Mouse (Mus musculus) stomach, embryonic 15.5 days (tissue): ENCODE data around the gene Zdhhc6. TPM values are rescaled to one million over a fixed set of nuclear protein-coding genes. Genes with fewer than 3 reads are reported as not detected.

ENCODE experiments used
- ATAC-seq: fragments of 200-750 bp; cut with Nextera tagmentation; 2 replicates; pipeline ENCODE4 v1.8.0; 2017; ENCODE audit warnings: low read depth, moderate number of reproducible peaks, moderate TSS enrichment; ENCODE audit not compliant: insufficient read depth, low FRiP score
- H3K27ac ChIP-seq: fragments of 300-500 bp; sonication (generic); 2 replicates; pipeline ENCODE4 v1.5.1; 2015; ENCODE audit warnings: mild to moderate bottlenecking, inconsistent platforms
- H3K27me3 ChIP-seq: fragments of 300-500 bp; sonication (generic); replicated peaks from 2 replicates; pipeline ENCODE4 v1.6.1; 2015; ENCODE audit warnings: inconsistent platforms
- H3K36me3 ChIP-seq: fragments of 300-500 bp; sonication (generic); 2 replicates; pipeline ENCODE4 v1.6.1; 2015; ENCODE audit warnings: inconsistent platforms
- H3K4me1 ChIP-seq: fragments of 300-500 bp; sonication (generic); 2 replicates; pipeline ENCODE4 v1.6.1; 2015; ENCODE audit warnings: inconsistent platforms
- H3K4me2 ChIP-seq: fragments of 300-500 bp; sonication (generic); 2 replicates; pipeline ENCODE4 v1.6.1; 2015; ENCODE audit warnings: mild to moderate bottlenecking, inconsistent platforms
- H3K4me3 ChIP-seq: fragments of 300-500 bp; sonication (generic); replicated peaks from 2 replicates; pipeline ENCODE4 v1.5.1; 2015; ENCODE audit warnings: inconsistent platforms
- H3K9ac ChIP-seq: fragments of 300-500 bp; sonication (generic); 2 replicates; pipeline ENCODE4 v1.6.1; 2015; ENCODE audit warnings: inconsistent platforms
- H3K9me3 ChIP-seq: fragments of 300-500 bp; sonication (generic); 2 replicates; pipeline ENCODE4 v1.6.1; 2016; ENCODE audit warnings: inconsistent platforms
- WGBS: fragments of 180-500 bp; shearing (Covaris S2); methylation state at CpG from one replicate; pipeline ENCODE4 v1.1.7; 2015; 5-methylcytosine and 5-hydroxymethylcytosine counted together
- polyA plus RNA-seq: library from polyadenylated mRNA; unstranded; fragments of >200 nt; fragmentation: Nextera tagmentation; extraction: Ambion mirVana; gene quantifications from 2 replicates; pipeline ENCODE4 v1.2.1, GENCODE M21; 2015

The Zdhhc6 gene
- polyA plus RNA-seq, 1 experiment from 2014 or later = 96.8 TPM

DNA sequence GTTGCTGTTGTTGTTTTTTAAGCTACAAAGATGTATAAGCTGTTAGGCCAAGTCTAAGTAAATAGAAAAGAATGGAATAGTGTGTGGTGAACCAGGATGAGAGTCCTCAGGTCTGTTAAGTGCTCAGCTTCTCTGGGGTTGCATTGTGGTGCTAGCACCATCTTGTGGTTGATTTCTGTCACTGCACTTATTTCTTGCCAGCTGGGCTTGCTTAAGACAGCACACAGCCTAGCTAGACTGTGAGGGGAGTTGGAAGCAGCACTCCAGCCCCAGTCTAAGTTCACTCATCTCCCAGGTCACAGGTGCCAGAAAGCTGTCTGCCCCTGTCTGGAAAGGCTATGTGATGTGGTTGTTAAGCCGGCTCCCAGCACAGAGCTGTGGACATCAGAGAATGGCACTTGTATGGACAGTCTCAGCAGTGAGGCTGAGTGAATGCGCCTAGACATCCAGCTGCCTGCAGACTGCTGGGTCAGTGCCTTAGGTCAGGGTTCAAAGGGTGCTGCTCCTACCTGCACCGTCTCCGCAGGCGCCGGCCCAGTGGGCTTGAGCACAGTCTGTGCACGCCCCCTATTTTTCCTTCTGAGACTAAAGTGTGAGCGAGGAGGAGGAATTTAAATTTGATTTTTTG is 16.9 kb upstream of the Zdhhc6 start:
- 0 out of 2 replicates have a peak, but pooled peaks cover 5% of the 10 kb centered on the region for H3K36me3 ChIP-seq
- no peak overlapping the region for H3K27ac ChIP-seq
- 84% methylated on average over 8 of the region's 8 CpGs for WGBS
- H3K27me3 ChIP-seq = no peaks in the 10 kb centered on the region
- no peaks in the 10 kb centered on the region for H3K4me1 ChIP-seq
- no peaks in the 10 kb centered on the region for H3K9me3 ChIP-seq
- peak; percentile 47; the same call in 1 of the 2 replicates for ATAC-seq
- no peak overlapping the region for H3K4me2 ChIP-seq
- no peak overlapping the region for H3K9ac ChIP-seq
- H3K4me3 ChIP-seq = no peak overlapping the region

DNA sequence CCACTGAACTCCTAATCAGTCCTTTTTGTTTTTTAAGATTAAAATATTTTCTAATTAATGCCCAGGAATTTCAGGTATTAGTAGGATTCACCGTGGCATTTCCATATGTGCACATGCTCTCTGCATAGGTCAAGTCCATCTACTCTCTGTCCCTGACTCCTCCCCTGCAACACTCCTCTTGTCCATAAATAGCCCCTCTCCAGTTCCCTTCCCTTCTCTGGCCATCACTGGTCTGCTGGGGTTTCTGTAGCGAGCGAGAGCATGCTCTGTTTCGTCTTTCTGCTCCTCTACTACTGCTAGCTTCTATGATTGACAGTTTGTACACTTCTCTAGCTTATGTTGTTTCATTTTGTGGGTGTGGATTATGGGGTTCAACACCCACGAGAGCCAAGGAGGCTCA is 15.9 kb upstream of the Zdhhc6 start:
- Histone ChIP-seq H3K9me3 (no peaks in the 10 kb centered on the region), H3K9ac (no peak overlapping the region), H3K27me3 (no peaks in the 10 kb centered on the region), H3K4me2 (no peak overlapping the region), H3K4me3 (no peak overlapping the region), H3K27ac (no peak overlapping the region), H3K4me1 (no peaks in the 10 kb centered on the region), H3K36me3 (0 out of 2 replicates have a peak, but pooled peaks cover 5% of the 10 kb centered on the region)
- ATAC-seq = no peak
- 87% methylated on average over 5 of the region's 5 CpGs for WGBS

DNA sequence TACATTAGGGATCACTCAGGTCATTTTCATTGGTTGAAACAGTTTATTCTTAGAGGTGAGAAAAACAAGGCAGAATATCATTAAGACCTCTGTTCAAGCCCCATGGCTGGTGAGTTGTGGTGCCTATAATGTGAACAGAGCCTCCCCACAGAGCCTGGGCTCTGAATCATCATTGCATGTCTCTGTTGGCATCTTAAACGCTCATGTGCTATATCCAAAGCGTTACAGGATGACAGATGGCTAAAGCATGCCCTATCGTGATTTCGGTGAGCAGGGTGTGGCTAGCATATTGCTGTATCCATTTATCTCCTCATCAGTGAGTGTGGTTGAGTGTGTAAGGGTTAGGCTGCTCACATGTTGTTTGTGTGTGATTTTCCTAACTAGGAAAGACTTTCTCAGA is 11.7 kb upstream of the Zdhhc6 start:
- ATAC-seq = no peak
- Histone ChIP-seq H3K9ac (no peak overlapping the region), H3K4me2 (no peak overlapping the region), H3K9me3 (no peaks in the 10 kb centered on the region), H3K4me1 (no peaks in the 10 kb centered on the region), H3K4me3 (no peak overlapping the region), H3K36me3 (0 out of 2 replicates have a peak, but pooled peaks cover 5% of the 10 kb centered on the region), H3K27ac (no peak overlapping the region), H3K27me3 (no peaks in the 10 kb centered on the region)
- 76% methylated on average over 4 of the region's 4 CpGs for WGBS

DNA sequence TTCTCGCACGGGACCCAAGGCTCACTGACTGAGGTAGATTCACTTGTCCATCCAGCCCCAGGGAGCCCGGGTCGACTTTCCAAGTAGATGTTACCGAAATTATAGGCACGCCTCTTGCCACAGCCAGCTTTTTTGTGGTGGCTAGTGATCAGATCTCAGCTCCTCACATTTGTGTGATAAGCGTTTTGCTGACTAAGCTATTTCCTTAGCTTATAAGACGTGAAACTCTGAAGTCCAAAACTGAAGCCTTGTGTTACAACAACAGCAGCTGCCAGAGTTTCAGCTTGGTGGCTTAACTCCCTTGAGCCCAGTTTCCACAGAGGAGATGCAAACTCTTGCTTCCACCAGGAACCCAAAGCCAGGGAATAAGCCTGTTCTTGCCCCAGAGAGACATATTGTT is 6.8 kb upstream of the Zdhhc6 start:
- no peak for ATAC-seq
- 91% methylated on average over 8 of the region's 8 CpGs for WGBS
- H3K4me2 ChIP-seq = no peak overlapping the region
- H3K4me3 ChIP-seq = no peak overlapping the region
- H3K9me3 ChIP-seq = no peaks in the 10 kb centered on the region
- H3K4me1 ChIP-seq = 0 out of 2 replicates have a peak, but pooled peaks cover 2% of the 10 kb centered on the region
- no peak overlapping the region for H3K9ac ChIP-seq
- H3K36me3 ChIP-seq = no peaks in the 10 kb centered on the region
- no peaks in the 10 kb centered on the region for H3K27me3 ChIP-seq
- H3K27ac ChIP-seq = no peak overlapping the region

DNA sequence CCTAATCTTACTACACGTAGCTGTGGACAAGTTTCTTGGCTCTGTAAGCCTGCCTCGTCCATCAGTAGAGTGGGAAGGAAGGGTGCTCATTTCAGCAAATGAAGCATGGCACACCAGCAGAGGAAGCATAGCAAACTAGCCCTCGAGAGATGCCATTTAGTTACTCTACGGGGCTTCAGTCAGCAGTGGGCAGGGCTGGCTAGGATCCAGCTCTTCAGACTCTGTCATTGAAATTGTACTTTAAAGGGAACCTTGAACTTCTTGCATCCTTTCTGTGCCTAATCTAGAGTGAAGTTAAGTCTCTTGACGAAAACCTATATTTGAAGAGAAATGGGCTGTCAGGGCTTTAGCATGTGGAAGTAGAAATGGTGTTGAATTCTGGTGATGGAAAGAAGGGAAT is 3.7 kb upstream of the Zdhhc6 start:
- Histone ChIP-seq H3K4me3 (no peak overlapping the region), H3K4me2 (no peak overlapping the region), H3K27me3 (no peaks in the 10 kb centered on the region), H3K36me3 (no peaks in the 10 kb centered on the region), H3K9me3 (no peaks in the 10 kb centered on the region), H3K9ac (no peak overlapping the region), H3K27ac (no peak overlapping the region), H3K4me1 (peaks cover 13% of the 10 kb centered on the region)
- ATAC-seq = no peak
- 75% methylated on average over 5 of the region's 5 CpGs for WGBS

DNA sequence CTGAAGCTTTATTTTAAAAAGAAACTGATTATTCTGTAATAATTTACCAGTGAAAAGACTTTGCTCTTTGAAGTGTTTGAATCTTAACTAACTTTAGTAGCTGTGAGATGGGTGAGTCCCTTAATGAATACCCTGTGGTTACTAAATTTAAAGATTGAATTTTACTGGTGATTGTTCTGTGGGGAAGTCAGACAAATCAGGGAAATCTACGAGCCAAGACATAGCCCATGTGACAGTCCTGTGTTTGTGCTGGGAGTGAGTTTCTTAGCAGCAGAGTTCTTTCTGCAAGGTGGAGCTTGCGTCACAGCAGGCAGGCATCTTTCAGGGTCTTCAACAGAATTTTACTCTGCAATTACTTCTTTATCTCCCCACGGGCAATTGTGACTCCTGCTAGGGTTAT is 3.2 kb upstream of the Zdhhc6 start:
- Histone ChIP-seq H3K27me3 (no peaks in the 10 kb centered on the region), H3K36me3 (no peaks in the 10 kb centered on the region), H3K4me1 (peaks cover 16% of the 10 kb centered on the region), H3K9me3 (no peaks in the 10 kb centered on the region), H3K4me3 (no peak overlapping the region), H3K27ac (no peak overlapping the region), H3K9ac (no peak overlapping the region), H3K4me2 (no peak overlapping the region)
- ATAC-seq = no peak
- 78% methylated on average over 3 of the region's 3 CpGs for WGBS

DNA sequence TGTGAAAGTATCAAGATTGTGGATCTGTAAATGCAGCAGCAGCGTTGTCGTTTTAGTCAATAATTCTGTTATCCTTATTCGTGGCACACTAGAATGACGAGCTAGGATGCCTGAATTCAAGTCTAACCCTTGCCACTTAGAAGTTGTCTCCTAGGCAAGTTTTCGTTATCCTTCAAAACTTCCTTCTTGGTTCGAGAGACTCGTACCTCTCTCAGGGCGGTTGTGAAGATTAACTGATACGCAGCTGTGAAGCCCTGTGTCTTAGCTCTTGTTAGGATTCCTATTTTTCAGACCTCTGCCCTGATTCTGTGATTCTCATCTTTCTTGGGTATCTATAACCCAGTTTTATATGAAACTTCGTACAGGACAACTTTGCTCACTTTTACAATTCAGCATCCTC is 1.1 kb upstream of the Zdhhc6 start:
- no peak for ATAC-seq
- Histone ChIP-seq H3K36me3 (0 out of 2 replicates have a peak, but pooled peaks cover 3% of the 10 kb centered on the region), H3K4me2 (peak overlapping the region; percentile 77), H3K9ac (peak overlapping the region; percentile 86; the same call in 1 of the 2 replicates), H3K27me3 (no peaks in the 10 kb centered on the region), H3K4me3 (peak overlapping the region; percentile 95), H3K9me3 (no peaks in the 10 kb centered on the region), H3K4me1 (peaks cover 16% of the 10 kb centered on the region), H3K27ac (no peak overlapping the region; the same call in 1 of the 2 replicates)
- WGBS = 47% methylated on average over 10 of the region's 10 CpGs

DNA sequence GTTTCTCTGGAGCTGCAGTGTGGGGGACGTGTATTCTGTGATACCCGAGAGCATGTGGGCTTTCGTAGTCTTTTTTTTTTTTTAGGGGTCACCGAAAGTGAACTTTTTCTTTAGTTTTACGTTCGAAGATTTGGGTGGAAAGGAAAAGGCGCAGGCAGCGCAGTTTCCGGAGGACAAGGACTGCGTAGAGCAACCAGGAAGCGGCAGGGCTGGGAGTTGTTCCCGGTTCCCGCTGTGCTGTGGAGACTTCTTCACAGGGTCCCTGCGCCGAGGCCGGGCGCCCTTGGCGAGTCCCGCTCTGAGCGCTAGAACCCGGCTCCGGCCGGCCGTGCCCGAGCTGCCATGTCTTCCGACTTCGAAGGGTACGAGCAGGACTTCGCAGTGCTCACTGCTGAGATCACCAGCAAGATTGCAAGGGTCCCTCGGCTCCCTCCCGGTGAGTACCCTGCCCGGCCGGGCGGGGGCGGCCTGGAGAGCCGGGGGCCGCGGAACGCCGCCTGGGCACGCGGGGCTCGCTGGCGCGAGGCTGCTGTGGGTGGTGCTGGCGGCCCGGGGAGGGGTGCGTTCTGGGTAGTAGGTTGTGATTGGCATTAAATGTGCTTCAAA is 380 bp upstream of the Zdhhc6 start, which contains the start of gene Vti1a:
Vti1a (plus strand) TSS at position 187 of the 606 bp plus-strand sequence.
- peak within 1 kb of the TSS; percentile 91 for H3K27ac ChIP-seq
- no peaks in the 10 kb centered on the region for H3K27me3 ChIP-seq
- ATAC-seq = peak; percentile 91
- H3K36me3 ChIP-seq = 0 out of 2 replicates have a peak, but pooled peaks cover 7% of the 10 kb centered on the region
- H3K9me3 ChIP-seq = no peaks in the 10 kb centered on the region
- peak within 1 kb of the TSS; percentile 77 for H3K4me2 ChIP-seq
- peaks cover 16% of the 10 kb centered on the region for H3K4me1 ChIP-seq
- under 1% methylated on average over 48 of the region's 48 CpGs for WGBS
- H3K9ac ChIP-seq = peak within 1 kb of the TSS; percentile 86
- peak within 1 kb of the TSS; percentile 95 for H3K4me3 ChIP-seq

DNA sequence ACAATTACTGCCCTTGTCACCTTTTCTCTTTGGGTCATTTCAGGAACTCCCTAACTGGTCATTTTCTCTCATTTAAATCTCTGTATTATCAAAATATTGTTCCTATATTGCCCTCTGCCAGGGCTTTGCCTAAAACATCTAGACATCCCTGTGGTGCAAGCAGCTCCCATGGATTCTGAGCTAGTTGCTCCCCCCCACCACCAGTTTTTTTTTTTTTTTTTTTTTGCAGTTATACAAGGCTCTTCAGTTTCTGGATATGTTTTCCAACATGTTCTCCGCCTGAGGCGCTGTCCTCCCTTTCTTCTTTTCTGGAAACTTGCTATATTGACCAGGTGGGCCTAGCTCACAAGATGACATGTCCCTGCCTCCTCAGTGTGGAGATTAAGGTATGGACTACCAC is 2.2 kb downstream of the Zdhhc6 start:
- 91% methylated on average over 2 of the region's 2 CpGs for WGBS
- Histone ChIP-seq H3K9ac (no peak overlapping the region), H3K36me3 (peaks cover 26% of the 10 kb centered on the region; the same call in 1 of the 2 replicates), H3K27me3 (no peaks in the 10 kb centered on the region), H3K27ac (no peak overlapping the region), H3K9me3 (no peaks in the 10 kb centered on the region), H3K4me2 (no peak overlapping the region), H3K4me1 (peaks cover 16% of the 10 kb centered on the region), H3K4me3 (no peak overlapping the region)
- ATAC-seq = no peak

DNA sequence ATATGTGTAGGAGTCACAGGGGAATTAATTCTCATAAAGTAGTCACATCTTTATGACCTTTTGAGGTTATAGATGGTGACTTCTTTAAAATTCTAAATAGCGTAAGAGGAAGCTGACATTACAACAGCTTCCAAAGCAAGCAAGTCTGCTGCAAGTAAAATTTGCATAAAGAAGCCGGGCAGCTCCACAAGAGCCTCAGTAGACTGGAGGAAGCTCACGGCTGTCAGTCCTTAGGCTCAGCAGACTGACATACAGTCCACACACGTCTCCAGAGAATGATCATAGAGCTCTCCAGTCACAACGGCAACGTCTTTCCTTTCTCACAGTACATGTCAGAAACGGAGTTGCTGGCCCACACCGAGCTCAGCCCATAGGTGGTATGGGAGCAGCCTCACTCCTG is 4.0 kb downstream of the Zdhhc6 start:
- Histone ChIP-seq H3K27me3 (no peaks in the 10 kb centered on the region), H3K9me3 (no peaks in the 10 kb centered on the region), H3K4me1 (peaks cover 11% of the 10 kb centered on the region), H3K36me3 (peaks cover 30% of the 10 kb centered on the region; the same call in 1 of the 2 replicates), H3K9ac (no peak overlapping the region), H3K4me2 (no peak overlapping the region), H3K27ac (no peak overlapping the region), H3K4me3 (no peak overlapping the region)
- 85% methylated on average over 8 of the region's 8 CpGs for WGBS
- ATAC-seq = no peak

DNA sequence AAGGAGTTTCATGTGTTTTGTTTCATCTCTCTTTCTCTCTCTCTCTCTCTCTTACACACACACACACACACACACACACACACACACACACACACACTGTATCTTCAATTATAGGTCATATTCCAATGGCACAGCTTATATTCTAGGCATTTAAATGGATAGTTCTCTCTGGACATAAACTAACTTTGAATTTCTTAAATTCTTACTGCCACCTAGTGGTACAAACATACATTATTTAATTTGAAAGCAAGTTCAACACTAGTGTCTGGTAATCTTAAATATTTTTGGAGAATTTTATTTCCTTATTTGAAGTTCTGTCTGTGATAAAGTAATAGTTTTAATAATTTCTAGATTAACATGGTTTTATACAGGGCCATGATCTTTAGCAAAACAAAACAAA is 10.8 kb downstream of the Zdhhc6 start:
- Histone ChIP-seq H3K9me3 (no peaks in the 10 kb centered on the region), H3K4me3 (no peak overlapping the region), H3K4me2 (no peak overlapping the region), H3K9ac (no peak overlapping the region), H3K36me3 (peaks cover 45% of the 10 kb centered on the region), H3K27ac (no peak overlapping the region), H3K4me1 (no peaks in the 10 kb centered on the region), H3K27me3 (no peaks in the 10 kb centered on the region)
- ATAC-seq = no peak

DNA sequence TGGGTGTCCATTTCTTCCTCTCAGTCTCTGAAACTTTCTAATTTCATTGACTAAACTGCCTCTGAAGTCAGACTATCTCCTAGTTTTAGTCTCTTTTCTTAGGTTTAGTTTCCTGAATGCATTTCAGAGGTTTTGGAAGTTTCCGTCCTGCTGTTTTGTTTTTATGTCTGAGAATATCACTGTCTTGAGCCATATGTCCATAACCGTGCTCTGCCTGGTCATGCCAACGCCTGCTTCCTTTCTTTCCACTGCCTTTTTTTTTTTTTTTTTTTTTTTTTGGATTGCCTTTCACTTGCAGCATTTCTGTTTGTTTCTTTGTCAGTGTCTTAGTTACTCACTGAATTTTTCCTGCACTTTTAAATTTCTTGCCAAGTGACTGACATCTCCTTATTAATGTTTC is 15.3 kb downstream of the Zdhhc6 start:
- no peak for ATAC-seq
- no peak overlapping the region for H3K4me3 ChIP-seq
- no peak overlapping the region for H3K27ac ChIP-seq
- no peak overlapping the region for H3K4me2 ChIP-seq
- H3K9ac ChIP-seq = no peak overlapping the region
- H3K36me3 ChIP-seq = peaks cover 45% of the 10 kb centered on the region
- no peaks in the 10 kb centered on the region for H3K4me1 ChIP-seq
- H3K27me3 ChIP-seq = no peaks in the 10 kb centered on the region
- WGBS = 71% methylated on average over 3 of the region's 3 CpGs
- no peaks in the 10 kb centered on the region for H3K9me3 ChIP-seq
